Mouse (Mus musculus): ENCODE results near the gene Aak1. TPM values are rescaled to one million over a fixed set of nuclear protein-coding genes. Genes with fewer than 3 reads are reported as not detected.

Aak1 gene
- polyA plus RNA-seq, 1 experiment: 11.5 TPM

DNA sequence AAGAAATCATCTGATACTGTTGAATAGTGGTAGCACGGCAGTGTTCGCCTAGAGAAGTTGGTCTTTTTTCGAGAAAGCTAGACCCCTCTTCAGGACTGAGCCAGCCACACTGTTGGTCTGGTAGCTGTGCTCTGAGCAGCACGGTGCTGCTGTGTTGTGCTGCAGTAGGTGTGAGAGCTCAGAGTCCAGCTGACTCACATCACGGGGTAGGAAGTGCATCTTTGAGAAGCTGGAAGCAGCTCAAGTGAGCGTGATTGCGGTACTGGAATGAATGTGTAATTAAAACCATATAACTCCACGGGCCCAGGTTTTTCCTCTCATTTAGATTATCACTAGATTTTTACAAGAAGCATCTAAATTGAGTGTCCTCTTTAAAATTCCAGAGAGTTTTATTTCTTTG is 97.8 kb downstream of the Aak1 start:
- Histone ChIP-seq H3K4me2 (ENCODE audit: low read depth) (no peak overlapping the region), H3K79me2 (ENCODE audit: control insufficient read depth, insufficient read depth) (no peaks in the 10 kb centered on the region), H3K36me3 (ENCODE audit: control insufficient read depth, insufficient read depth) (peaks cover 17% of the 10 kb centered on the region), H3K27me3 (ENCODE audit: control insufficient read depth, insufficient read depth, insufficient read length) (no peaks in the 10 kb centered on the region), H3ac (ENCODE audit: control insufficient read depth, insufficient read length) (no peak overlapping the region), H3K4me3 (no peak overlapping the region)
- TF ChIP-seq MAX (IDR thresholded peaks at IDR 0.05; ENCODE audit: low read depth): no peak
- no peak for TF ChIP-seq SRF (IDR thresholded peaks at IDR 0.05; ENCODE audit: control insufficient read depth, insufficient read length, low read depth)
- TF ChIP-seq POLR2AphosphoS2 (IDR thresholded peaks at IDR 0.05; ENCODE audit: insufficient read length, low read depth): no peak
- no peak for TF ChIP-seq MYOG (IDR thresholded peaks at IDR 0.05; ENCODE audit: control insufficient read depth in 1 of 3, insufficient read depth in 1 of 3, insufficient read length in 2 of 3, low read depth in 2 of 3)
- no peak for TF ChIP-seq REST (IDR thresholded peaks at IDR 0.05; ENCODE audit: insufficient read depth, insufficient read length)

DNA sequence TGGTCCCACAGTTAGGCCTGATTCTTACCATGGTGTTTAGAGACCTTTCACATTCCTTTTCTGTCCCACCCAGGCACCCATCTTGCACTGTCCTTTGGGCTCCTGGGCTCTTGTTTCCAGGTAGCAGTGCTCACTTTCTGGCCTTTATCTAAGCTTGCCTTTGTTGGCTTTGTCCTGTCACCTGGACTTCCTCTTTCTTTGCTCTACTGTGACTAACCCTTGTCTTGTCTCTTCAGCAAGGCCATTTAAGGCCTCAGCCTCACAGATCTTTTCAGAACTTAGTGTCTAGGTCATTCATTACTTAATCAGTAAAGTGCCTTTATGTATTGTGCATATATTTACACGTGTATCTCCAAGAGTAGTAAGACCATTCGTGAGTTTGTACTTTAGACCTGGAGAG is 99.4 kb downstream of the Aak1 start:
- Histone ChIP-seq H3ac (ENCODE audit: control insufficient read depth, insufficient read length) (no peak overlapping the region), H3K4me3 (no peak overlapping the region), H3K27me3 (ENCODE audit: control insufficient read depth, insufficient read depth, insufficient read length) (no peaks in the 10 kb centered on the region), H3K36me3 (ENCODE audit: control insufficient read depth, insufficient read depth) (peaks cover 17% of the 10 kb centered on the region), H3K79me2 (ENCODE audit: control insufficient read depth, insufficient read depth) (no peaks in the 10 kb centered on the region), H3K4me2 (ENCODE audit: low read depth) (no peak overlapping the region)
- no peak for TF ChIP-seq REST (IDR thresholded peaks at IDR 0.05; ENCODE audit: insufficient read depth, insufficient read length)
- TF ChIP-seq POLR2A (IDR thresholded peaks at IDR 0.05; ENCODE audit: insufficient read length, low read depth): no peak
- TF ChIP-seq MAX (IDR thresholded peaks at IDR 0.05; ENCODE audit: low read depth): no peak
- no peak for TF ChIP-seq TCF3 (IDR thresholded peaks at IDR 0.05; ENCODE audit: insufficient read length, low read depth)
- no peak for TF ChIP-seq MYOD1 (IDR thresholded peaks at IDR 0.05; ENCODE audit: control insufficient read depth in 1 of 3, insufficient read length in 2 of 3, low read depth in 2 of 3)
- TF ChIP-seq POLR2AphosphoS2 (IDR thresholded peaks at IDR 0.05; ENCODE audit: insufficient read length, low read depth): no peak
- TF ChIP-seq TCF12 (IDR thresholded peaks at IDR 0.05; ENCODE audit: insufficient read depth, poor library complexity, severe bottlenecking): no peak
- TF ChIP-seq MYOG (IDR thresholded peaks at IDR 0.05; ENCODE audit: control insufficient read depth in 1 of 3, insufficient read depth in 1 of 3, insufficient read length in 2 of 3, low read depth in 2 of 3): no peak
- no peak for TF ChIP-seq USF1 (IDR thresholded peaks at IDR 0.05; ENCODE audit: low read depth)
- TF ChIP-seq E2F4 (IDR thresholded peaks at IDR 0.05; ENCODE audit: insufficient read depth): no peak
- no peak for TF ChIP-seq SRF (IDR thresholded peaks at IDR 0.05; ENCODE audit: control insufficient read depth, insufficient read length, low read depth)
- TF ChIP-seq CEBPB (IDR thresholded peaks at IDR 0.05; ENCODE audit: insufficient read depth, poor library complexity, severe bottlenecking): no peak

- H3K4me2 ChIP-seq (ENCODE audit: low read depth): no peak overlapping the region
- H3ac ChIP-seq (ENCODE audit: control insufficient read depth, insufficient read length): no peak overlapping the region
- H3K36me3 ChIP-seq (ENCODE audit: control insufficient read depth, insufficient read depth): peaks cover 18% of the 10 kb centered on the region
- H3K79me2 ChIP-seq (ENCODE audit: control insufficient read depth, insufficient read depth): no peaks in the 10 kb centered on the region
- TF ChIP-seq MAX (IDR thresholded peaks at IDR 0.05; ENCODE audit: low read depth) (no peak), REST (IDR thresholded peaks at IDR 0.05; ENCODE audit: insufficient read depth, insufficient read length) (no peak), MYOG (IDR thresholded peaks at IDR 0.05; ENCODE audit: control insufficient read depth in 1 of 3, insufficient read depth in 1 of 3, insufficient read length in 2 of 3, low read depth in 2 of 3) (no peak), E2F4 (IDR thresholded peaks at IDR 0.05; ENCODE audit: insufficient read depth) (no peak), USF1 (IDR thresholded peaks at IDR 0.05; ENCODE audit: low read depth) (no peak), MYOD1 (IDR thresholded peaks at IDR 0.05; ENCODE audit: control insufficient read depth in 1 of 3, insufficient read length in 2 of 3, low read depth in 2 of 3) (no peak), TCF3 (IDR thresholded peaks at IDR 0.05; ENCODE audit: insufficient read length, low read depth) (no peak), POLR2AphosphoS2 (IDR thresholded peaks at IDR 0.05; ENCODE audit: insufficient read length, low read depth) (no peak), POLR2A (IDR thresholded peaks at IDR 0.05; ENCODE audit: insufficient read length, low read depth) (no peak), TCF12 (IDR thresholded peaks at IDR 0.05; ENCODE audit: insufficient read depth, poor library complexity, severe bottlenecking) (no peak), CEBPB (IDR thresholded peaks at IDR 0.05; ENCODE audit: insufficient read depth, poor library complexity, severe bottlenecking) (no peak), SRF (IDR thresholded peaks at IDR 0.05; ENCODE audit: control insufficient read depth, insufficient read length, low read depth) (no peak)
- H3K4me3 ChIP-seq: no peak overlapping the region
- H3K27me3 ChIP-seq (ENCODE audit: control insufficient read depth, insufficient read depth, insufficient read length): no peaks in the 10 kb centered on the region
These were observed 100.8 kb downstream of the Aak1 start for GRCm38 (mm10) chr6:86950141-86950540.

DNA sequence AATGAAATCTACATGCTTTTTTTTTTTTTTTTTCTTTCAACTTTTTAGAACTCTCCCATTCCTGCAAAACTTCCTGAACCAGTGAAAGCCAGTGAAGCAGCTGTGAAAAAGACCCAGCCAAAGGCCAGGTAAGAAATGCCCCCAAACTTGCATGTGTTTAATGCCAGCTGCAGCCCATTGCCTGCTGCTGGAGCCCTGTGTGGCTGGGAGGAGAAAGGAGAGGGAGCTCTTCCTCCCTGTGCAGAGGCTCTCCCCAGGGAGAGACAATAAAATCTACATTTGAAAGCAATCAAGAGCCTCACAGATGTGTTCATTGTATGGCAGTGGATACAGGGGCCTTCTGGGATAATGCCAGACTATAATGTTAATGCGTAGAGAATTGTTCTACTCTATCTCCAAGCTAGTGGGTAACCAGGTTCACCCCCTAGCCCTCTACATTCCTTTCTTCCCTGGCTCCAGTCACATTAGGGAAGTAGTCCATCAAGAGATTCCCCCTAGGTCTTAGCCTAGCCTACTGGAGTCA is 101.5 kb downstream of the Aak1 start:
- Histone ChIP-seq H3K27me3 (ENCODE audit: control insufficient read depth, insufficient read depth, insufficient read length) (no peaks in the 10 kb centered on the region), H3ac (ENCODE audit: control insufficient read depth, insufficient read length) (no peak overlapping the region), H3K4me3 (no peak overlapping the region), H3K4me2 (ENCODE audit: low read depth) (no peak overlapping the region), H3K36me3 (ENCODE audit: control insufficient read depth, insufficient read depth) (peaks cover 19% of the 10 kb centered on the region), H3K79me2 (ENCODE audit: control insufficient read depth, insufficient read depth) (no peaks in the 10 kb centered on the region)
- TF ChIP-seq USF1 (IDR thresholded peaks at IDR 0.05; ENCODE audit: low read depth) (no peak), REST (IDR thresholded peaks at IDR 0.05; ENCODE audit: insufficient read depth, insufficient read length) (no peak), CEBPB (IDR thresholded peaks at IDR 0.05; ENCODE audit: insufficient read depth, poor library complexity, severe bottlenecking) (no peak), MYOD1 (IDR thresholded peaks at IDR 0.05; ENCODE audit: control insufficient read depth in 1 of 3, insufficient read length in 2 of 3, low read depth in 2 of 3) (no peak), POLR2AphosphoS2 (IDR thresholded peaks at IDR 0.05; ENCODE audit: insufficient read length, low read depth) (no peak), E2F4 (IDR thresholded peaks at IDR 0.05; ENCODE audit: insufficient read depth) (no peak), TCF12 (IDR thresholded peaks at IDR 0.05; ENCODE audit: insufficient read depth, poor library complexity, severe bottlenecking) (no peak), SRF (IDR thresholded peaks at IDR 0.05; ENCODE audit: control insufficient read depth, insufficient read length, low read depth) (no peak), MYOG (IDR thresholded peaks at IDR 0.05; ENCODE audit: control insufficient read depth in 1 of 3, insufficient read depth in 1 of 3, insufficient read length in 2 of 3, low read depth in 2 of 3) (no peak), MAX (IDR thresholded peaks at IDR 0.05; ENCODE audit: low read depth) (no peak), TCF3 (IDR thresholded peaks at IDR 0.05; ENCODE audit: insufficient read length, low read depth) (no peak), POLR2A (IDR thresholded peaks at IDR 0.05; ENCODE audit: insufficient read length, low read depth) (no peak)
